Mouse (Mus musculus): Measurements from ENCODE around the gene Arhgap21.
A peak's percentile ranks its signal among the peaks of the same experiment; 100 is the strongest.

Gene Arhgap21

GRCm38 (mm10) chr2:20896446-20896845, 72.2 kb downstream of the Arhgap21 start:
- DNase-seq (ENCODE audit: low spot score in 2 of 2), result no peak

- DNase-seq (ENCODE audit: low spot score in 2 of 2), result no peak
These were observed 74.5 kb downstream of the Arhgap21 start for GRCm38 (mm10) chr2:20894100-20894690.

DNA sequence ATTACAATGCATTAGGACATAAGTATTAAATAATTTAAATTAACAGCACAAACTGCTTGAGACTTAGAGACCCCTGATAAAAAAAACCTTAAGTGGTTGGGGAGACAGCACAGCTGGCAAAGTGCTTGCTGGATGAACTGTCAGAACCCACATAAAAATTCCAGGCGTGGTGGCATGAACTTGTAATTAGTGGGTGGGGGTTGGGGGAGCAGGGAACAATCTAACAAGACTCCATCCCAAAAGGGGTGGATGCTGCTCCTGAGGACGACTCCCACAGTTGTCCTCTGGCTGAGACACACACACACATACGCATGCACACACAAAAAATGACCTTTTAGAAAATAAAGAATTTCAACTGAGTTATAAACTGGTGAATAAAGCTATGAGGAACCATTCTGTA, 79.9 kb downstream of the Arhgap21 start:
- DNase-seq (ENCODE audit: low spot score in 2 of 2), result no peak

DNA sequence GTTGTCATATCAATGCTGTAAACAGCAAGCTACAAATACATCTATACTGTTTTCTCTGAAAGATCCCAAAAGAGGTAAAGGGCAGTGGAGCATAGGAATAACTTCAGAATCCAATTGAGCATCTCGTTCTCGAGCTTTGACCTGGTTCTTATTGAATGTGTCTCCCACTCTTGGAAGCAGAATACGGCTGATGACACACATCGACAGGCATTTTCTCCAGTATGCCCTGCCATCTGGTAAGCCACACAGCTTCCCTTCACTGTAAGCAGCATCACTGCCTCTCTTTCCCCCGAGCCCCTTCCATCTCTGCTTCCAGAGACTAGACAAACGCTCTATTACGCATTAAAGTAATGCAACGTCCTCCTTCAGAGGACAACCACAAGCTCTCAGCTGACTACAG, 85.4 kb downstream of the Arhgap21 start:
- DNase-seq (ENCODE audit: low spot score in 2 of 2), result no peak

DNA sequence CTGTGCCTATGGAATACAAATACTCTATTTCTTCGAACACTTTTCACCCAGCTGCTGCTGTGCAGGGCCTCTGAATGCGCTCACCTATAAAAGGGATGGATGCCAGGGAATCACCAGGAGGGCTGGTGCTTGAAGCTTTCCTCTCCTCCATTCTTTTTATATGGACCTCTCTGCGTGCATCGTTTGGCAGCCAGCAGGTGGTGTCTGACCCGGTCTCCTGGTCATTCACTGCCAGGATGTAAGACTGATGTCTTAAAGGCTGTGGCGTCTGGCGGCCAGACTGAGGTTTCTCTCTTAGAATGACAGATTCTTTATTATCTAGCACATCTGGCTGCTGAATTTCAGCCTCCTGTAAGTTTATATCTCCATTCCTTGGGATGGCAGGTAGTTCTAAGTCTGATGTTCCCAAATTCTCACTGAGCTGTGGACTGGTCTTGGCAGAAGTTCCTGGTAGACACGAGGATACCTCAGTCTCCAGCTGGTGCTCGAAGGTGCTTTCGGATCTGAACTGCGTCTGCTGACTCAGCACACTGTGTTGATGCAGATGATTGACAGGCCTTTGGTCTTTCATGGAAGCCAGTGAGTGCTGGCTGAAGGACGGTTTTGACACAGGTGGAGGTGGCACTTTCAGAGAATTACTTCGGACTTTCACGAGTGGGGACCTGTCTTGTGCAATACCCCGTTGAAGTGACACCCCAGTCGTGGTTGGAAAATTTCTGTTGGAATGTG, 88.6 kb downstream of the Arhgap21 start:
- DNase-seq (ENCODE audit: low spot score in 2 of 2), result no peak

- no peak for DNase-seq (ENCODE audit: low spot score in 2 of 2)
These were observed 94.1 kb downstream of the Arhgap21 start for GRCm38 (mm10) chr2:20874621-20875020.

GRCm38 (mm10) chr2:20869212-20869965, 99.3 kb downstream of the Arhgap21 start:
- DNase-seq (ENCODE audit: low spot score in 2 of 2), result no peak

GRCm38 (mm10) chr2:20868052-20868451, 100.6 kb downstream of the Arhgap21 start:
- DNase-seq (ENCODE audit: low spot score in 2 of 2), result no peak

GRCm38 (mm10) chr2:20865795-20866194, 102.9 kb downstream of the Arhgap21 start:
- DNase-seq (ENCODE audit: low spot score in 2 of 2), result no peak

DNA sequence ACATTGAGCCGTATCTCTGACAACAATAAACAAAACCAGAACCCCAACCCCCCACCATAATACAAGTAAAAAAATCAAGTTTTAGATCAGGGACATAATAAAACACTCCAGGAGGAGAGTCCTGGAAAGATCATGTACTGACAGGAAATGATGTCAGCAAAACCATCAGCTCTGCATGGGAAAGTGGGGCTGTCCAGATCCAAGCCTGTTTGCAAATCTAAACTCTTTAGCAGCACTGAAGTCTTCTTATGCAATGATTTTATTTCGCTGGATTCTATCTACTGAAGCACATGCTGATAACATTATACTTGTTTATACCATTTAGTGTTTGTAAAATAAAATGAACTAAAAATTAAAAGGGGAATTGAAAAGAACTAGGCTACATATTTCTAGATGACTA, 104.1 kb downstream of the Arhgap21 start:
- no peak for DNase-seq (ENCODE audit: low spot score in 2 of 2)

- no peak for DNase-seq (ENCODE audit: low spot score in 2 of 2)
These were observed 107.9 kb downstream of the Arhgap21 start for GRCm38 (mm10) chr2:20860756-20861155.

DNA sequence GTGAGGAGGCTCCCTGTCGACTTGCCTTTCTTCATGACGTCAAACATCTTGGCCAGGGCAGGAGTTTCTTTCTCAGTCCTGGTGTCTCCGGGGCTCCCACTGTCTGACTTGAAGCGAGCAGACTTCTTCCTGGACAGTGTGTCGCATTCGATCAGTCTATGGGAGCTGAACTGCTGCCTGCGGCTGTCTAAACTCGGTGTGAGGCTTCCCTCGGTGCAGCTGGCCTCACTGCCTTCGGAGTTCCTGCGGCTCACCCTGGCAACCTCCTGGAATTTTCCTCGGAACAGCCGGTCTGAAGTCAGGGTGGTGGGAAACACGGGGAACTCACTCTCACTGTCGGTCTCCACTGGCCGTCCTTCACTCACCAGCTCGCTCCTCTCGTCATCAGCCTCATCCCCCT, 119.3 kb downstream of the Arhgap21 start:
- peak in 1 of 2 experiments; percentile 25 for DNase-seq (ENCODE audit: low spot score in 2 of 2)

- no peak for DNase-seq (ENCODE audit: low spot score in 2 of 2)
These were observed 136.9 kb downstream of the Arhgap21 start for GRCm38 (mm10) chr2:20831608-20832406.

GRCm38 (mm10) chr2:20830882-20831281, 137.8 kb downstream of the Arhgap21 start:
- DNase-seq (ENCODE audit: low spot score in 2 of 2), result no peak

- no peak for DNase-seq (ENCODE audit: low spot score in 2 of 2)
These were observed 142.4 kb downstream of the Arhgap21 start for GRCm38 (mm10) chr2:20826258-20826657.

DNA sequence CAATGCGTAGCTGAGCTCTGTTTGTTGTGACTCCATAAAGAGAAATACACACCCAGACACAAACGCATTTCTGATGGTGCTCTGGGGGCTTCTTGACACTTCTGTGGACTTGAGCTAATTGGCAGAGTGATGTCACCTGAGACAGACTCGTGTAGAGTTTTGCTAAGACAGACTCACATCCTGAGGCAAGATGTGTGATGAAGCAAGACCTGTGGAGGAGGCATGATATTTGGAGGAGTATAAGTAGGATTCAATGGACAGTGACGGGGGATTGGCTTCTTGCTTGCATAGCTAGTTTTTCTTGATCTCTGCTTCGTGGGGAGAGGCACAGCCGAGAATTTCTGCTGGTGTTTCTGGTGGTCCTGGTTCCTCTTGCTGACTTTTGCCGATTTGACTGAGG, 150.5 kb downstream of the Arhgap21 start:
- no peak for DNase-seq (ENCODE audit: low spot score in 2 of 2)

GRCm38 (mm10) chr2:20813986-20814385, 154.7 kb downstream of the Arhgap21 start:
- DNase-seq (ENCODE audit: low spot score in 2 of 2), result no peak

DNA sequence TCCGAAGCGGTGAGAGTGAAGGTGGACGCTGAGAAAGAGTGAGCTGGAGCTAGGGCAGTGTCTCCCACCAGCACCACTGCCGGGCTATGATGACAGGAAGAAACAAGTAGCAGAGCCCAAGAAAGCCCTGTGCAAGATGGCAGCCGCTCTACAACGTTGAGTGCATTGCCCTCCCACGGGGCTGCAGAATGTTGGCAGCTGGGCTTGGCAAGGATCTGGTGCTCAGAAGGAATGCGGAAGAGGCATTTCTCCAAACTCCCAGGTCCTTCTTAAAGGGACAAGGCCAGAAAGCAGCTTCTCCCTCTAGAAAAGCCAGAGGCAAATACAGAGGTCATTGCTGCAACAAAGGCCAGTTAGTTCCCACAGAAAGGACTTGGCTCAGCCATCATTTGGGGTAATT, 157.2 kb downstream of the Arhgap21 start:
- peak in 1 of 2 experiments; percentile 13 for DNase-seq (ENCODE audit: low spot score in 2 of 2)

GRCm38 (mm10) chr2:20801236-20801890, 167.3 kb downstream of the Arhgap21 start:
- DNase-seq (ENCODE audit: low spot score in 2 of 2), result no peak

Measured in cerebellum, postnatal 4 days (tissue).